Mouse (Mus musculus) MEL-GATA-1-ER (cell line): ENCODE results near the gene Mnat1.
"Not testable (repeated sequence)": the region's sequence is repeated elsewhere in the genome, so short reads cannot be mapped to it uniquely, and the experiment has no call there.

Experiments used
- DNase-seq: peaks from one replicate; pipeline ENCODE4 v3.0.0-alpha.2; 2012; ENCODE audit warnings: low read depth; ENCODE audit errors: extremely low read depth

Gene Mnat1

DNA sequence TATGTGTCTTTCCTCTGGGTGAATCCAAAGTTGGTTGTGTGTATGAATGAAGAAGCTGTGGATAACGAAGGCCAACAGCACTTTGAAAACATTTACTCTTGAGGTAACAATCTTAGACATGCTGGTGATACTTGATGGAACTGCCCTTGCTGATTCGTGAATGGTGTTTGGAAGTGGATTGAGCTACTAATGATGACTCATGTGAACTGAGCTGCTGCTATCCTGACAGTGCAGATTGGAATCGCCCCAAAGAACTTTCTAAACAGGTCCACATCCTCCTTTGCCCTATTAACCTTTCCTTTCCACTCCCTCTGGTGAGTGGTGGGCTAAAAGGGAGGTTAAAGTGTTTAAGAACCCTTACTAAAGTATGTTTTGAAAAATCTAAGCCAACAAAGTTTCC is 17.2 kb downstream of the Mnat1 start:
- DNase-seq, result no peak

DNA sequence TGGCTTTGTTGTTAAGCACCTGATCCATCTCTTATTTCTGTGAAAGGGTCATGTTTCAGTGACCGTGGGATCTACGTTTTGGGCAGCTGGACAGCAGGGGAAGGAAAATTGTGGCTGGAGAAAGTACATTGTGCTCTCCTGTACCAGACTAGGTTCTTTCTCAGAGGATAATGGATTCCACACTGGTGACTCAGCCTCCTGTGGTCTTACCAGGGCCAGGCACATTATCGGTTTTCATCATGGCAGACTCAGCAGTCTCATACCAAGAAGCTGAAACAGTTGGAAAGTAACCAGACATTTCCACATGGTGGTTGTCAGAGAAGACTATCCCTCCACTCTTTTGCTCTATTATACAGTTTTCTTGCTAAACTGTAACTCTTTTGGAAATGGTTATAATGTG is 23.7 kb downstream of the Mnat1 start:
- DNase-seq, result no peak

DNA sequence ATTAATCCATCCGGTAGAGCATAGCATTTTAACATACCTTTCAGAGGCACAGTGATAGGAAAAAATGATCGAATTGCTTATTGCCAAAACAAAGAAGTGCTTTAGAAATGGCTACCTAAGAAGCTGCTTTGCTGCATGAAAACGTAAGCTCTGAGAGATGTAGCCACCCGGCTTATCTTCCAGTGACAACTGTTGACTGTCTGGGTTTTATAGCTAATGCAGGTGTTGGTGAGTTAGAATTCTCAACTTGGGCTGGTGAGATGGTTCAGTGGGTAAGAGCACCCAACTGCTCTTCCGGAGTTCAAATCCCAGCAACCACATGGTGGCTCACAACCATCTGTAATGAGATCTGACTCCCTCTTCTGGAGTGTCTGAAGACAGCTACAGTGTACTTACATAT is 27.5 kb downstream of the Mnat1 start:
- DNase-seq, result not testable (repeated sequence)

GRCm38 (mm10) chr12:73154150-73154549 is 30.6 kb downstream of the Mnat1 start:
- DNase-seq, result no peak

DNA sequence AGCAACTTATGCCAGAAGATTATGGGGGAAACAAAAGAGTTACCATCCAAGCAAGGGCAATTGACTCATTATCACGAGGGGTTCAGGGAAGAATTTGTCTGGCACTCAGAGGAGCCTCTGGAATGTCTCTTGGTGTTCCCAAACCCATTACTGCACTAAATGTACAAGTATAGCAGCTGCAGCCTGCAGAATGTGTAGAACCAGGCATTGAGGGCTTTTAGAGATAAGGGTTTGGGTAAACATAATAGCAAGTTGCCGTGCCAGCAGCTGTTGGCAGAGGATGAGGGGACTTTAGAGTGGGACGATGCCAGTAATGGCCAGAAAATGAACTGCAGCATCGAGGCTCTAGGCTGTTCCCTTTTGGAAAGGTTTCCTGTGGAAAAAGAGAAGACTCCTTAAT is 36.8 kb downstream of the Mnat1 start:
- DNase-seq, result no peak

- DNase-seq, result no peak
Measured at GRCm38 (mm10) chr12:73162408-73163181, 39.1 kb downstream of the Mnat1 start.

- no peak for DNase-seq
Measured at GRCm38 (mm10) chr12:73170794-73171193, 47.3 kb downstream of the Mnat1 start.

GRCm38 (mm10) chr12:73183896-73184295 is 60.4 kb downstream of the Mnat1 start:
- no peak for DNase-seq

DNA sequence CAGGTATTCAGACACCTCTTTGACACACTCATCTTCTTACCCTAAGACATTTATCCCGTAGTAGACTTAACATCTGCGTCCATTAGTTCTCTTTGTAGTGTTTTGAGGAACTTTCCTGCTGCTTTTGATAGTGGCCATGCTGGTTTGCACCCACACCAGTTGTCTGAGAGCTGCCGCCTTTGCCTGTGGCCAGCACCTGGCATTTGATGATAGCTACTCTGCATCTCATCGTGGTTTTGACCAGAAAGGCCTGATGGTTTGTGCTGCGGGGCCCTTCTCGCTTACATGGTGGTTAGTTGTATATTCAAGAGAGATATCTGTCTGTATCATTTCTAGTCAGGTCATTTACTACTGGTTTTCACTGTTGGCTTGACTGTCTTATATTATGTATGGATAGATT is 73.8 kb downstream of the Mnat1 start:
- DNase-seq, result peak; percentile 84

DNA sequence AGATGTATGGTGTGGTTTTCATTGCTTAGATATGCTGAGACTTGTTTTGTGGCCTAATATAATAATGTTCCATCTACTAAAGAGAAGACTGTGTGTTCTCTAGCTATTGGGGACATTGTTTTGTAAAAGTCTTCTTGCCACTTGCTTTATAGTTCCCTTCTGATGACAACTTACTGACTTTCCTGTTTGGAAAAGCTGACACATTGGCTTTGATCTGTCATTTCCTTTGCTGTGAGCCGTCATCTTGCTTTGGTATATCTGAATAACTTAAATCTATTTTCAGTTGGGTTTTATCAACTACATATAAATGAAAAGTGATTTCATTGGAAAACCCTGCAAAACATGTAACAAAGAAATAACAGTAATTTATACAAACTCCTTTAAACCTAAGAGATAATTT is 74.9 kb downstream of the Mnat1 start:
- DNase-seq, result no peak

DNA sequence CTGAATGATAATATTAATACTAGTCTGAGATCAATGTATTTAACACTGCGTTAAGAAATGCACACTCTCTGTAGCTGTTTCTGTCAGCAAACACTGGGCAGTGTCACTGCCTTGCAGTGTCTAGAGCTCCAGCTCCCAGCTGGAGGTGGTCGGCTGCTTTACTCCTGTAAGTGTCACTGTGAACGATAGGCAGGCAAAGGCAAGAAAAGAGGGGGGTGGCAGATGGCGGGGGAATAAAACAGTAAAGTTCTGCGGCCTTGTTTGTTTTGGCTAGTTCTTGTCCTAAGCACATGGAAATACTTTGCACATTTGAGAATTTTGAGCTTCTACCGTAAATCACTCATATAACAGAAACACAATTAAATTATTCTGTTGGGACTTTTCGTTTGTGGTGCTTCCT is 75.9 kb downstream of the Mnat1 start:
- no peak for DNase-seq

- peak; percentile 81 for DNase-seq
Measured at GRCm38 (mm10) chr12:73201587-73201986, 78.1 kb downstream of the Mnat1 start.

- no peak for DNase-seq
Measured at GRCm38 (mm10) chr12:73205710-73206649, 82.5 kb downstream of the Mnat1 start.

- no peak for DNase-seq
Measured at GRCm38 (mm10) chr12:73207008-73207407, 83.5 kb downstream of the Mnat1 start.

DNA sequence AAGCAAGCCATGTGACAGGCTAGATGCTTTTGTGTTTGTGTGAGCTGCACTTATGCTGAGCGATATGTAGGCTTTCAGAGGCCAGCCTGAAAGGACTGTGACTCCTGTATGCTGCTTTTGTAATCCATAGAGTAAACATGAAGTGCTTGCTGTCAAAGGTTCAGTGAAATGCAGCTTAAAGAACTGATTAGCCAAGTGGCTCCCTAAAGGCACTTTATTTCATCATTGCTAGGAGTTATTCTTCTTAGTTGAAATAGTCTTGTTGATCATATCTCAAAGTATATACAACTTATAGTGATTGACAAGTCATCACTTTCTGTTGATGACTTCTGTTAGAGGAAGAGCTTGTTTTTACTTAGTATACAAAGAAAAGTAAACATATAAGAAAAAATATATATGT is 83.9 kb downstream of the Mnat1 start:
- no peak for DNase-seq

- no peak for DNase-seq
Measured at GRCm38 (mm10) chr12:73208518-73208917, 85.0 kb downstream of the Mnat1 start.

- DNase-seq, result no peak
Measured at GRCm38 (mm10) chr12:73209117-73209516, 85.6 kb downstream of the Mnat1 start.

GRCm38 (mm10) chr12:73210454-73210853 is 86.9 kb downstream of the Mnat1 start:
- no peak for DNase-seq

DNA sequence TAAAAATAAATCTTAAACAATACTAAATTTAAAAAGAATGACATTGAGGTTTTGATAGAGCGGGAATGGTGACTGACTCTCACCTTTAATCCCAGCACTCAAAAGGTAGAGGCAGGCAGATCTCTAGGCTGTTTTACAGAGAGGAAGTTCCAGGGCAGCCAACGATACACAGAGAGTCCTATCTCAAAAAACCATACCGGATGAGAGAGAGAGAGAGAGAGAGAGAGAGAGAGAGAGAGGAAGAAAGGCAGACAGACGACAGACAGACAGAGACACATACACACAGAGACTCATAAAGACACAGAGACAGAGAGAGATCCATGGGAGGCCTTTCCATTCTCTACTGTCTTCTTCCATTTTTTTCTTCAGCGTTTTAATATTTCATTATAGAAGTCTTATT is 92.3 kb downstream of the Mnat1 start:
- DNase-seq, result peak; percentile 49

DNA sequence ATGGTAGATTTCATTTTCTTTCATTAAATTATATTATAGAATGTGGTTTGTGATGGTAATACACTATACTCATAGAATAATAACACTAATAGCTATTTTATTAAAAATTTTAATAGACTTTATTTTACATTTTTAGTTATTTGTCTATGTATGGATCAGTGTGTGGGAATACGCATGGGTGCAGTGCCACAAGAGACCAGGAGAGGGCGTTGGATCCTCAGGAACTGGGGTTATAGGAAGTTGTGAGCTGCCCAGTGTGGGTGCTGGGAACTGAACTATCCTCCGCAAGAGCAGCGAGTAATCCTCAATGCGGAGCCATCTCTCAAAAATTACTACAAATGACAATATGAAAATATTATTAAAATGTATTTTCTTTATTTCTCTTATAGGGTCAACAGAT is 95.1 kb downstream of the Mnat1 start:
- DNase-seq, result no peak

DNA sequence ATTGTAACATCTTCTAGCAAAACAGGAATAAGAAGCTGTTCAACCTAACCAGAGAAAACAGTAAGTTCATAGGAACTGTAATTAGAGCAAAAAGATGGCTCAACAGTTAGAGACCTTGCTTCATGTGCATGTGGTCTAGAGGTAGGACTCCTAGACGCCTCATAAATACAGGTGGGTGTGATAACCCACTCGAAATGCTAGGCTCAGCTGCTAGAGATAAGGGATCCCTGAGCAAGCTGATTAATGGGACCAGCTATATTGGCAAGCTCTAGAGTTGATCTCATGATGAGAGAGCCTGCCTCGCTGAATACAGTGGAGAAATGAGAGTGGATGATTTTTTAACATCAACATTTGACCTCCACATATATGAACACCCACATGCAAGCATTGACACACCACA is 97.7 kb downstream of the Mnat1 start:
- DNase-seq, result no peak

GRCm38 (mm10) chr12:73223872-73224271 is 100.4 kb downstream of the Mnat1 start:
- DNase-seq, result no peak
